Mouse (Mus musculus) olfactory bulb, adult 2 months (tissue): Measurements from ENCODE around the gene Ubap1.

Experiments used
- CTCF ChIP-seq: fragments of 200-500 bp; IDR thresholded peaks from 2 replicates; pipeline ENCODE4 v1.5.1; 2012; ENCODE audit warnings: low read depth, mild to moderate bottlenecking, low read length, moderate library complexity; ENCODE audit not compliant: insufficient read depth
- POLR2A ChIP-seq: fragments of 200-500 bp; IDR thresholded peaks from 2 replicates; pipeline ENCODE4 v1.6.1; 2012; ENCODE audit warnings: mild to moderate bottlenecking, low read depth, low read length, moderate library complexity; ENCODE audit not compliant: insufficient read depth

- TF ChIP-seq CTCF (no peak), POLR2A (no peak)
These were observed 37.7 kb downstream of the Ubap1 start for GRCm38 (mm10) chr4:41386412-41386975.
